Mouse (Mus musculus) gastrocnemius, postnatal 10 days (tissue): Measurements from ENCODE around the gene Pcyt2. TPM values are rescaled to one million over a fixed set of nuclear protein-coding genes. Genes with fewer than 3 reads are reported as not detected.

Source experiments
- DNase-seq: peaks from one replicate; pipeline ENCODE4 v3.0.0; 2021; ENCODE audit warnings: mixed read lengths
- microRNA-seq, 2 experiments: library from miRNA; unstranded; fragments of <30 nt; microRNA quantifications; one replicate each; pipeline ENCODE4 v1.2.0; 2021
- total RNA-seq, 2 experiments: library from RNA; stranded (reverse); gene quantifications; 2 replicates each; pipeline ENCODE4 v1.2.3; 2021

Pcyt2 gene
- total RNA-seq, 2 experiments from 2014 or later: 29.7 to 30.9 TPM

- no peak for DNase-seq
These were observed 56.6 kb downstream of the Pcyt2 start for GRCm38 (mm10) chr11:120560952-120561728.

Small RNA genes within 50 kb of the gene (microRNA-seq; reads per million reads assigned to microRNA genes)
- gene Mir6936: 0 to 0.25 reads per million in 2 experiments

Other genes with a start within 250 kb of the Pcyt2 start
- 10 to 100 TPM; 14.6 to 15.3 TPM for gene Faap100, start 239.2 kb downstream of the Pcyt2 start, total RNA-seq
- gene Nploc4, start 180.2 kb downstream of the Pcyt2 start, total RNA-seq: 10 to 100 TPM; 60.6 to 66.6 TPM
- not detected for gene Tspan10, start 175.3 kb downstream of the Pcyt2 start, total RNA-seq
- under 1 TPM; 0.23 to 0.41 TPM for gene Pde6g, start 164.4 kb downstream of the Pcyt2 start, total RNA-seq
- gene Oxld1, start 159.9 kb downstream of the Pcyt2 start, total RNA-seq: 10 to 100 TPM; 21.2 to 24.1 TPM
- gene Ccdc137, start 159.8 kb downstream of the Pcyt2 start, total RNA-seq: 1 to 10 TPM; 5.5 to 6.8 TPM
- gene Arl16, start 150.3 kb downstream of the Pcyt2 start, total RNA-seq: 10 to 100 TPM; 16.1 to 17.5 TPM
- 100 to 1,000 TPM; 121 to 147 TPM for gene Mrpl12, start 133.3 kb downstream of the Pcyt2 start, total RNA-seq
- 10 to 100 TPM in 1 of 2 experiments, 1 to 10 TPM in 1; 9.7 to 11.1 TPM for gene Slc25a10, start 126.1 kb downstream of the Pcyt2 start, total RNA-seq
- under 1 TPM; 0.09 to 0.75 TPM for gene Gcgr, start 87.2 kb downstream of the Pcyt2 start, total RNA-seq
- gene Mcrip1, start 68.2 kb downstream of the Pcyt2 start, total RNA-seq: 10 to 100 TPM; 51.3 to 52.7 TPM
- 100 to 1,000 TPM; 156 to 183 TPM for gene Ppp1r27, start 66.8 kb downstream of the Pcyt2 start, total RNA-seq
- gene P4hb, start 44.7 kb downstream of the Pcyt2 start, total RNA-seq: 100 to 1,000 TPM; 349 to 414 TPM
- 100 to 1,000 TPM; 163 to 197 TPM for gene Arhgdia, start 36.3 kb downstream of the Pcyt2 start, total RNA-seq
- gene Alyref, start 19.6 kb downstream of the Pcyt2 start, total RNA-seq: 10 to 100 TPM; 72.1 to 77.3 TPM
- gene Anapc11, start 19.5 kb downstream of the Pcyt2 start, total RNA-seq: 10 to 100 TPM; 60.1 to 67.6 TPM
- gene Npb, start 9.5 kb downstream of the Pcyt2 start, total RNA-seq: not detected
- gene Sirt7, start 7.3 kb upstream of the Pcyt2 start, total RNA-seq: 1 to 10 TPM; 6.5 to 9.2 TPM
- 10 to 100 TPM; 27.6 to 39.6 TPM for gene Mafg, start 15.7 kb upstream of the Pcyt2 start, total RNA-seq
- 10 to 100 TPM; 15.1 to 18.1 TPM for gene Pycr1, start 25.8 kb upstream of the Pcyt2 start, total RNA-seq
- 10 to 100 TPM; 89.2 to 92.0 TPM for gene Myadml2, start 30.2 kb upstream of the Pcyt2 start, total RNA-seq
- 1 to 10 TPM in 1 of 2 experiments, not detected in 1; 1.2 TPM for gene Notum, start 43.2 kb upstream of the Pcyt2 start, total RNA-seq
- 10 to 100 TPM; 34.8 to 39.8 TPM for gene Aspscr1, start 55.0 kb upstream of the Pcyt2 start, total RNA-seq
- 10 to 100 TPM; 34.9 to 35.6 TPM for gene Cenpx, start 95.8 kb upstream of the Pcyt2 start, total RNA-seq
- gene Lrrc45, start 96.0 kb upstream of the Pcyt2 start, total RNA-seq: 10 to 100 TPM in 1 of 2 experiments, 1 to 10 TPM in 1; 7.7 to 10.1 TPM
- gene Rac3, start 103.5 kb upstream of the Pcyt2 start, total RNA-seq: 1 to 10 TPM; 1.8 to 2.7 TPM
- gene Dcxr, start 109.3 kb upstream of the Pcyt2 start, total RNA-seq: 1 to 10 TPM; 3.4 to 3.7 TPM
- gene Cbr2, start 114.2 kb upstream of the Pcyt2 start, total RNA-seq: 10 to 100 TPM in 1 of 2 experiments, 1 to 10 TPM in 1; 9.9 to 10.8 TPM
- 10 to 100 TPM; 13.3 to 15.9 TPM for gene Hmga1b, start 144.9 kb upstream of the Pcyt2 start, total RNA-seq
- 1 to 10 TPM; 6.3 to 7.7 TPM for gene Rfng, start 166.3 kb upstream of the Pcyt2 start, total RNA-seq
- gene Gps1, start 166.3 kb upstream of the Pcyt2 start, total RNA-seq: 10 to 100 TPM; 57.3 to 61.5 TPM
- 10 to 100 TPM; 29.9 to 34.0 TPM for gene Dus1l, start 178.5 kb upstream of the Pcyt2 start, total RNA-seq
- 10 to 100 TPM; 21.8 to 26.4 TPM for gene Fasn, start 206.6 kb upstream of the Pcyt2 start, total RNA-seq